Mouse (Mus musculus) heart, embryonic 10.5 days (tissue): ENCODE results near the gene Gm281. TPM values are rescaled to one million over a fixed set of nuclear protein-coding genes. Genes with fewer than 3 reads are reported as not detected.

Source experiments
- DNase-seq: peaks from one replicate; pipeline ENCODE4 v3.0.0-alpha.2; 2017; ENCODE audit warnings: low spot score
- H3K27ac ChIP-seq: fragments of 300-500 bp; sonication (generic); 2 replicates; pipeline ENCODE4 v1.5.1; 2016; ENCODE audit warnings: mild to moderate bottlenecking
- H3K27me3 ChIP-seq: fragments of 300-500 bp; sonication (generic); 2 replicates; pipeline ENCODE4 v1.6.1; 2016; ENCODE audit warnings: mild to moderate bottlenecking; ENCODE audit not compliant: poor library complexity, insufficient read depth, severe bottlenecking
- H3K36me3 ChIP-seq: fragments of 300-500 bp; sonication (generic); 2 replicates; pipeline ENCODE4 v1.6.1; 2016; ENCODE audit warnings: mild to moderate bottlenecking, moderate library complexity
- H3K4me1 ChIP-seq: fragments of 300-500 bp; sonication (generic); 2 replicates; pipeline ENCODE4 v1.6.1; 2016; ENCODE audit warnings: mild to moderate bottlenecking
- H3K4me3 ChIP-seq: fragments of 300-500 bp; sonication (generic); 2 replicates; pipeline ENCODE4 v1.5.1; 2016; ENCODE audit warnings: mild to moderate bottlenecking, moderate library complexity
- H3K9me3 ChIP-seq: fragments of 300-500 bp; sonication (generic); 2 replicates; pipeline ENCODE4 v1.6.1; 2016; ENCODE audit warnings: mild to moderate bottlenecking, moderate library complexity
- WGBS: fragments of 180-500 bp; shearing (Covaris S2); methylation state at CpG from one replicate; pipeline ENCODE4 v1.1.7; 2016; 5-methylcytosine and 5-hydroxymethylcytosine counted together
- polyA plus RNA-seq: library from polyadenylated mRNA; unstranded; fragments of >200 nt; fragmentation: Nextera tagmentation; extraction: Ambion mirVana; gene quantifications from 2 replicates; pipeline ENCODE4 v1.2.1, GENCODE M21; 2016

The Gm281 gene
- polyA plus RNA-seq, 1 experiment from 2014 or later, result 0.05 TPM

DNA sequence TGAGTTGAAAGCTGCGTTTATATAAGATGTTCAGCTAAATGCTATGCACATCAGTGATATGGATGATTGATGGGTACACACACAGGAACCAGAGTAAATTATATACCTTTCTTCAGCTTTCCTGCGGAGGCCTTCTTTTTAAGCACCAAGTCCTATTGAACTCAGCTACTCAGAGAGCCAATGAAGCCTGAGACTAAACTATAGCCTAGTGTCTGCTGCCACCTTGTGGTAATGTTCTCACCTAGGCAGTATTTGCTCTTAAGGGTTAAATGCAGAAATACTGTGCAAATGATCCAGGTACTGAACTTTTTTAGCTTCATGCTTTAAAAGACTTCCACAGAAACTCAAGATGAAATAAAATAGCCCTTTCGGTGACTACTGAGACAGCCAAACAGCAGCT, 3.4 kb upstream of the Gm281 start:
- Histone ChIP-seq H3K36me3 (no peaks in the 10 kb centered on the region), H3K27me3 (no peaks in the 10 kb centered on the region), H3K9me3 (no peaks in the 10 kb centered on the region), H3K4me3 (no peak overlapping the region), H3K4me1 (no peaks in the 10 kb centered on the region), H3K27ac (no peak overlapping the region)
- 42% methylated on average over 3 of the region's 3 CpGs for WGBS
- no peak for DNase-seq

DNA sequence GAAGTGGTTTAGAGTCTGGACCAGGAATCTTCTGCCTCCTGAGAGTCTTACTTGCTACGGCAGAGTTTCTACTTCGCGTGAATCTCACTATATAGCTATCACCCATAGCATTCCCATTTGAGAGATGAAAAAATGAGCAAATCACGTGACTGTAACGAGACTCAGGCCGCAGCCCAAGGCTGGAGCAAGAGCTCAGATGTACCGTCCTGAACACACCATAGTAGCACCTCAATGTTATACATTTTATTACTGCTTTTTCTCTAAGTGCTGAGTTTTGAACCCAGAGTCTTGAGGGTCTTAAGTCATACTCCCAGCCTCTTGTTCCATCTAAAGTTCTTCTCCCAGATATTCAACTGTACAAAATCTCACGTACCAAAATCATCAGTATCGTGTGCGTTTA, 2.9 kb upstream of the Gm281 start:
- no peaks in the 10 kb centered on the region for H3K9me3 ChIP-seq
- no peak overlapping the region for H3K4me3 ChIP-seq
- no peaks in the 10 kb centered on the region for H3K36me3 ChIP-seq
- no peaks in the 10 kb centered on the region for H3K27me3 ChIP-seq
- no peaks in the 10 kb centered on the region for H3K4me1 ChIP-seq
- 85% methylated on average over 10 of the region's 10 CpGs for WGBS
- H3K27ac ChIP-seq, result no peak overlapping the region
- no peak for DNase-seq

DNA sequence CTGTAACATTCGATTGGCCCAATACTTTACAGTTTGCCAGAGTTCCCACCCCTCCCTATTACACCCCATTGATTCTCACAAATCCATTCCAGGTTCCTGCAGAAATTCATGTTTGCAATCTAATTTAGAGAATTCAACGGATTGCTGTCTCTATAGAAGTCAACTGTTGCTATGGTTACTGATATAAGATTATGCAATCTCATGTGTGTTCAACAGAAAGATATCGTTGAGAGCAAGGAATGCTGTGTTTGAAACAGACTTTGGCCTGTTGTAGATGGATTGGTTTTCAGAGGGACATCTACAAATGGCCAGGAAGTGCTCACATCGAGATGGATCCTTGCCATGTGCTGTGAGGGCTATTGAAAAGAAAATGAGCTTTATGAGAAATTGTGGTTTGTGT, 929 bp upstream of the Gm281 start:
- DNase-seq, result no peak
- Histone ChIP-seq H3K27me3 (no peaks in the 10 kb centered on the region), H3K27ac (no peak overlapping the region), H3K9me3 (no peaks in the 10 kb centered on the region), H3K36me3 (no peaks in the 10 kb centered on the region), H3K4me3 (no peak overlapping the region), H3K4me1 (no peaks in the 10 kb centered on the region)
- WGBS, result 77% methylated on average over 4 of the region's 4 CpGs

DNA sequence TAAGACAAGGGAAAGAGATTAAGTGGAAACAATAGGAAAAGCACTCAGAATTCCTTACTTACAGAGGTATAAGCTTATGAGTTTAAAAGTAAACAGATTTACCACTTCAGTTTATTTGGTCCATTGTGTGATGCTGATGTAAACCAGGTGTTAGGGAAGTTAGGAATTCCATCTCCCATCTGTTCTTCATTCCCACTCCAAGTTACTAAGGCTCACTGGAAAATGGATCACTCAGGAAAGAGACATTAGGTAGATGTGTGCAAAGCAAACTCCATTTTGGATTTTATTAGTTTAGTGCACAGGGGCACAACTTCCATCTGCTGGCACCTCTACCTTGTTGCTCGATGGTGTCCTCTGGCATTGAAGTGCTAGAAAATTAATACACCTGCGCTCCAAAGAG, 4.1 kb downstream of the Gm281 start:
- Histone ChIP-seq H3K4me1 (no peaks in the 10 kb centered on the region), H3K36me3 (no peaks in the 10 kb centered on the region), H3K9me3 (no peaks in the 10 kb centered on the region), H3K27ac (no peak overlapping the region), H3K27me3 (no peaks in the 10 kb centered on the region), H3K4me3 (no peak overlapping the region)
- 87% methylated on average over 2 of the region's 2 CpGs for WGBS
- no peak for DNase-seq

DNA sequence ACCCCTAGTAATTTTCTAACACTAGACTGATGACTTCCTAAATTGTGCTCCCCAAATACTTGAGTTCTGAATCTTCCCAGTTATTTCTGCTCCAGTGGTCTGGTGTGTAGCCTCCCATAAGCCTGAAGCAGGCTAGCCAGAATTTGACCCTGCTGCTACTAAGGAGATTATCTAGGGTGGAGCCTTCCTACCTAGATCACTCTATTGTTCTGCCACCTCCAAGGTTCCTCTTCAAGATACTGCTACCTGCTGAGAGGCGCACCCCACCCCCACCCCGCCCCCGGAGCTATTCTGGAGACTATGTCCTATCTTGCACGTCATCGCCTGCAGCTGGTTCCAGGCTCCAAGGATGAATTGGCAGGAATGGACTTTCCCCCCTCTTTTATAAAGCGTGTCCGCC, 7.1 kb downstream of the Gm281 start:
- DNase-seq, result no peak
- Histone ChIP-seq H3K4me3 (no peak overlapping the region), H3K4me1 (no peaks in the 10 kb centered on the region), H3K9me3 (no peaks in the 10 kb centered on the region), H3K27ac (no peak overlapping the region), H3K27me3 (no peaks in the 10 kb centered on the region), H3K36me3 (no peaks in the 10 kb centered on the region)
- 72% methylated on average over 7 of the region's 7 CpGs for WGBS

DNA sequence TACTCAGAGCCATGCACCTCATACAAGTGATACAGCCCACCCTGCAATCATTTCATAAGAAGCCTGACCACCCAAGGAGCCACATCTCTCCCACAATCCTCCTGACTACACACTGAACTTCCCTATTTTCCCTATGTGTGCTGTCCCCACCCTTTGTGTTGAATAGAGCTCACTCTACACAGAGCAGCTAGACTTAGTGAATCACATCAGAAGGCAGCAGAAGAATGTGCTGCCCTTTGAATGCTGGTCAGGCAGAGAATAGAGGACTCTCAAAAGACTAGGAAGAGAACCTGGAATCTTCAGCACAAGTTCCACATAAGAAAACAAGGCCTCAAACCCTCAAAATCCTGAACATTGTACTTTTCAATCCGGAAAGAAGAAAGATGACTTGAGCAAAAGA, 7.8 kb downstream of the Gm281 start:
- 74% methylated on average over 1 of the region's 1 CpGs for WGBS
- H3K27me3 ChIP-seq, result no peaks in the 10 kb centered on the region
- H3K4me3 ChIP-seq, result no peak overlapping the region

DNA sequence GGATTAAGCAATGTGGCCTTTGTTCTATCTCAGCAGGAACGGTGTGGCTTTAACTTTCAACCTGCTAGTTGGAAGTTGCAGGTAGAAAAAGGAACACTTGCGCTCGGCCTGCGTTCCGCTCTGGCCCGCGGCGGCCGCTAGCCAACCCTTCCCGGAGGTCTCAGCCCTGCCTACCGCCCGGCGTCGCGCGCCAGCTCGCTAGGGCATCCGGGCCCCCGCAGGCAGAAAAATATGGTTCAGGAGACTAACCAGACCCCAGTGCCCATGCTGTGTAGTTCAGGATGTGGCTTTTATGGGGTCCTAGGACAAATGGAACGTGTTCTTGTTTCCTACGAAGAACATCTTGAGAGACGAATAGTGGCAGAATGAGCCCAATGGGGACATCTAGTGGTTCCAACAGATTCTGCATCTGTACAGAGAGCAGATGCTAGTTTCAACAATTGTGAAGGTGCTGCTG, 12.6 kb downstream of the Gm281 start:
- peak overlapping the region; percentile 31; the same call in 1 of the 2 replicates for H3K27ac ChIP-seq
- H3K9me3 ChIP-seq, result no peaks in the 10 kb centered on the region
- no peaks in the 10 kb centered on the region for H3K4me1 ChIP-seq
- no peak for DNase-seq
- WGBS, result 0% methylated on average over 22 of the region's 22 CpGs
- H3K27me3 ChIP-seq, result 0 out of 2 replicates have a peak, but pooled peaks cover 9% of the 10 kb centered on the region
- peak overlapping the region; percentile 66 for H3K4me3 ChIP-seq
- H3K36me3 ChIP-seq, result no peaks in the 10 kb centered on the region

More for the DNA sequence above, 7.8 kb downstream of the Gm281 start:
- Histone ChIP-seq H3K9me3 (no peaks in the 10 kb centered on the region), H3K36me3 (no peaks in the 10 kb centered on the region), H3K27ac (no peak overlapping the region), H3K4me1 (no peaks in the 10 kb centered on the region)
- no peak for DNase-seq

DNA sequence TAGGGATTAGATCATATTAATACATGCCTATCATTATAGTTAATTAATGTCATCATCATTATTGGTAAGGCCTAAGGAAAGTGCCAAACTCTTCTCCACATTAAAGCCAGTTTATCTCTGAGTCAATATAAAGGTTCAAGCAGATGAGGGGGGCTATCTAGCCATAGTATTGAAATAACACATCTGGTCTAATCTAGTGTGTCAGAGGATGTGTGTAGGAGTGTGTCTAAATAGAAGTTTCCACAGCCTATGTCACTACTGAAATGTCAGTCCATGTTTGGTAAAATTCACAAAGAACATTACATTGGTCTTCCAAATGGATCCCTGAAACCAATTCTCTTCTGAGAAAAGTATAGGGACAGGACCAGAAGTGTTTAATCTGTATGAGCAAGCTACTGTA, 19.1 kb downstream of the Gm281 start:
- Histone ChIP-seq H3K9me3 (no peaks in the 10 kb centered on the region), H3K27me3 (0 out of 2 replicates have a peak, but pooled peaks cover under 1% of the 10 kb centered on the region), H3K4me1 (no peaks in the 10 kb centered on the region), H3K36me3 (no peaks in the 10 kb centered on the region), H3K27ac (no peak overlapping the region), H3K4me3 (no peak overlapping the region)
- DNase-seq, result no peak

DNA sequence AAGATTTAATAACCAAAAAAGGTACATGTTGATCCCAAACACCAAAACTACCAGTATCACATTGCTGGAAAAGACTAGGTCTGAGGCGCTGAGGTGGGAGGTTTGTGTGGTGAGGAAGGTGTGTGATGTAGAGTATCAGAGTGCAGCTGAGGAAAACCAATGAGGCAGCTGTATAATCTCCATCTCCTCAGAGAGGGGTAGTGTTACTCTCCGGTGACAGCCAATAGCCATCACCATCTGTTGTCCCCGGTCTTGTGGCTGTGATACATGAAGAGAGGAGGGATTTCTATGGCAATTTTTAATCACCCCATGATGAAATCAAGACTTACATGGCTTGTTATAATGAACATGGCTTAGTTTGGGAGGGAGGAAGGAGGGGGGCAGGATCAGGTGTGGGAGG, 20.5 kb downstream of the Gm281 start:
- Histone ChIP-seq H3K9me3 (no peaks in the 10 kb centered on the region), H3K27ac (no peak overlapping the region), H3K4me3 (no peak overlapping the region), H3K36me3 (no peaks in the 10 kb centered on the region), H3K4me1 (no peaks in the 10 kb centered on the region), H3K27me3 (no peaks in the 10 kb centered on the region)
- DNase-seq, result no peak
- WGBS, result 80% methylated on average over 3 of the region's 3 CpGs

DNA sequence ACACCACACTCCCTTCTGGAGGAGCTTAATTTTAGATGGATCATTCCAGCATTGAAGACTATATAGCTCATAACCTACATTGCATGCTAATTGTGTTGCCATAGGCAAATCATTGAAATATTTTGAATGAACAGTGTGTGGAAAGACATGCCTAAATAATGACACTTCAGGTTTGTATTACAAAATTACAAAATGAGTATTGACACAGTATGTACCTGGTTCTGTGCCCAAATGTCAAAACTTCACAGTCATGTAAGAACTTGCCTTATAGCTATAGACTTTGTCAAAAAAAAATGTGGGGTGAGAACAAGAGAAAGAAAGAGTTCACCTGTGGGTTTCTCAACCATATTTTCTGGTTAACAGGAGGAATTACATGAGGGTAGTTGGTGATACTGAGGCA, 52.9 kb downstream of the Gm281 start:
- no peak overlapping the region for H3K4me3 ChIP-seq
- no peaks in the 10 kb centered on the region for H3K9me3 ChIP-seq
- H3K4me1 ChIP-seq, result no peaks in the 10 kb centered on the region
- no peaks in the 10 kb centered on the region for H3K27me3 ChIP-seq
- H3K27ac ChIP-seq, result no peak overlapping the region
- H3K36me3 ChIP-seq, result no peaks in the 10 kb centered on the region
- no peak for DNase-seq

DNA sequence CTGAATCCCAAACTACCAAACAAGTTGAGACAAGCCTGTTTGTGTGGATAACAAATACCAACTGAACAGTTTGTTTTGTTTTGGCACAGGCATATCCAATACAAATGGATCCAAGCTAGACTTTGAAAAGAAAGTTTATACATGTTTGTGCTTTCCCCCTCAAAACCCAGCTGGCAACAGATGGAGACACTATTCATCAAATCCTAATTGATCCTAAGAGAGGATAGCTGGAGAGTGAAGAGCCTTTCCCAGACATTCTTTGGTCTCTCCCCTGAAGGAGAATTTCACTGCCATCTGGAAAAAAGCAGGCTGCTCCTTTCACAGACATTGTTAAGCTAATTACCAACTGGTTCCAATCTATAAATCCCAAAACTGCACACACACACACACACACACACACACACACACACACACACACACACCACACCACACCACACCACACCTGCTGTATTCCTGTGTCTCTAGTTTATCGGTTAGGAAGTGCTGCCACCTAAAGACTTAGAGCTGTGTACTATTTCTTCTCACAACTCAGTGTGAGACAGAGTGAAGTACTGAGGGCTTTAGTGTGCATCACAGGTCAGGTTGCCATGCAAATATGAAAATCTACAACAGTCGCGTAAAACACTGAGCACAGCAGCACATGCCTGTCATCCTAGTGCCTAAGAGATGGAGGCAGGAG, 101.3 kb downstream of the Gm281 start:
- 86% methylated on average over 3 of the region's 3 CpGs for WGBS
- no peaks in the 10 kb centered on the region for H3K9me3 ChIP-seq
- H3K36me3 ChIP-seq, result no peaks in the 10 kb centered on the region
- H3K27ac ChIP-seq, result no peak overlapping the region
- no peak for DNase-seq
- no peak overlapping the region for H3K4me3 ChIP-seq
- no peaks in the 10 kb centered on the region for H3K27me3 ChIP-seq
- no peaks in the 10 kb centered on the region for H3K4me1 ChIP-seq

DNA sequence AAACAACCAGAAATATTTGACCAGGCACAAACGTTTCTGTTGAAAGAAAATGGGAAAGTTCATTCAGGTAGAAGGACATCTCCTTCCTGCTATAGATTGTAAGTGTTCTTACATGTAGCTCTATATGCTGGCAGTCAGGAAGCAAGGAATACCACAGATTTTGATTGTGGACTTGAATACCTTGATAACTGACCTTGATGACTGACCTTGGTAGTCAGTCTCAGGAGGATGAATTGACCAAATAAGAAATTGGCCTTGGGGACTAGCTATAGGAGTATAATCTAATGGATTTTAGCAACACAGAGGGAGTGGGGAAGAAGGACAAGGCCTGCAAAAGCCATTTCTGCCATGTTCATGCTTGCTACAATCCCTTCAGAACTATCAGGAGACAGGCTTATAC, 123.8 kb downstream of the Gm281 start:
- Histone ChIP-seq H3K27ac (no peak overlapping the region), H3K4me1 (no peaks in the 10 kb centered on the region), H3K27me3 (no peaks in the 10 kb centered on the region), H3K4me3 (no peak overlapping the region), H3K36me3 (no peaks in the 10 kb centered on the region), H3K9me3 (no peaks in the 10 kb centered on the region)
- no peak for DNase-seq
- 23% methylated on average over 1 of the region's 1 CpGs for WGBS

DNA sequence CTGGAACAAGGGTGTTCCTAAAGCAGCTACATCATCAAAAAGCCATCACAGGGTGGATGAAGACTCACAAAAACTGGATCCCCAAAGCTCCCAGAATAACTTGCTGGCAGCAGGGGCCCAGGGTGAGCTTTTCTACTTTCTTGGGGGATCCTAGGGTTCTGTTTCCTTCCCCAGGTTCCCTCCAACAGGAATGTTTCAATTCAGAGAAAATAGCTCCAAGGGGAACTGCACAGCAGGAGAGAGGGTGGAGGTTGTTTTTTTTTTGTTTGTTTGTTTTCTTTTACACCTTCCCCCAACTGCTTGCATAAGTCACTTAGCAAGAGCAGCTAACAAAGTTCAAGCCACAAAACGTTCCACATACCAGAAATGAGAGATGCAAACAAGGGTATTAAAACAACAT, 124.3 kb downstream of the Gm281 start:
- no peaks in the 10 kb centered on the region for H3K9me3 ChIP-seq
- H3K27ac ChIP-seq, result no peak overlapping the region
- DNase-seq, result no peak
- 11% methylated on average over 1 of the region's 1 CpGs for WGBS
- H3K4me3 ChIP-seq, result no peak overlapping the region
- H3K4me1 ChIP-seq, result no peaks in the 10 kb centered on the region
- H3K36me3 ChIP-seq, result no peaks in the 10 kb centered on the region
- no peaks in the 10 kb centered on the region for H3K27me3 ChIP-seq

DNA sequence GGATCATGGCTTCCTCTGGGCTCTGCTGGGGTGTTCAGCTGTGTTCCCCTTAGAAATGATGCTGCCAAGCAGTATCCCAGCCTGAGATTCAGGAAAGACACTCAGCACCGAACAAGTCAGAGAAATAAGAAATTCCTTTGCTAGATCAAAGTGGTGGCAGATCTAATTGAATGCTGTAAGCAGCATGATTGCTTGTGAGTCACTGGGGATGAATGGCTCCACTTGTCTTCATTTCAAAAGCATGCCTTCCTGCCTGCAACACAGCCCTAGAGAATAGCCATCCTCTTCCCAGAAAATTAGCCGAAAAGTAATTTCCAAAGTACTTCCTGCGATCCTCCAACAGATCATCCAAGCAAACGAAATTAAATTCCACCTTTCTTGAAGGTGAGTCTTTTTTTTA, 131.3 kb downstream of the Gm281 start:
- Histone ChIP-seq H3K27me3 (no peaks in the 10 kb centered on the region), H3K27ac (no peak overlapping the region), H3K4me1 (no peaks in the 10 kb centered on the region), H3K36me3 (no peaks in the 10 kb centered on the region), H3K9me3 (no peaks in the 10 kb centered on the region), H3K4me3 (no peak overlapping the region)
- WGBS, result 75% methylated on average over 4 of the region's 4 CpGs
- DNase-seq, result no peak
